Mouse (Mus musculus) layer of hippocampus, adult 8-10 months (tissue): ENCODE results near the gene Rangrf. TPM values are rescaled to one million over a fixed set of nuclear protein-coding genes. Genes with fewer than 3 reads are reported as not detected.
"Not testable (repeated sequence)": the region's sequence is repeated elsewhere in the genome, so short reads cannot be mapped to it uniquely, and the experiment has no call there.

Source experiments
- DNase-seq, 2 experiments: peaks; one replicate each; pipeline ENCODE4 v3.0.0; 2022; ENCODE audit warnings: low spot score in 2 of 2
- microRNA-seq, 2 experiments: library from miRNA; unstranded; fragments of <30 nt; microRNA quantifications; one replicate each; pipeline ENCODE4 v1.2.0; 2022
- total RNA-seq, 4 experiments: library from RNA; stranded (reverse); gene quantifications; 2 replicates each; pipeline ENCODE4 v1.2.4; 2022

The Rangrf gene
- total RNA-seq, 4 experiments from 2014 or later: 14.1 to 24.1 (median 15.9) TPM

DNA sequence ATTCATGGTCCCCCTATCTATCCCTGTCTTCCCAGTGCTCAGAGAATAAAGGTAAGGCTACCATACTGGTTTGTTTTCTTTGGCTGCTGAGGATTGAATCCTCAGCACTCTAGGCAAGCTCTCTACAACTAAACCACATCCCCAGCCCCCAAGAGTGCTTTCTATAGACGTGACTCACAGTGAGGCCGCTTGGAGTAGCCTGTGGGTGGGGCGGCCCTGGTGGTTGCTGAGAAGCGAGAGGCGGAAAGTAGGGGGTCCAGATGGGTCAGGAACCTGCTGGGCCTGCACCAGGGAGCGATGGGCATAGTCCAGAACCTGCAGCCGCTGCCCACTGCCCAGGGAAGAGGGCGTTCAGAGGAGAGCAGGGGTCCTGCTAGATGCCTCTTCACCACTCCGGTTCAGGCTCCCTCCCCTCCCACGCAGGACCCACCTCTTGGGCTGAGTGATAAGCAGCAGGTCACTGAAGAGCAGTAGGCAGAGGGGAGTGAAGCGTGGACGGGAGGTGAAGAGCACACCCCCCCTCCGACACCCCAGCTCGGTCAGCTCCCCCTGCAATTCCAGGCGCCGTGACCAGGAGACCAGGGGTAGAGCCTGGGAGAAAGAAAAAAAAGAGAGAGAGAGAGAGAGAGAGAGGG, 28.1 kb downstream of the Rangrf start:
- no peak for DNase-seq

DNA sequence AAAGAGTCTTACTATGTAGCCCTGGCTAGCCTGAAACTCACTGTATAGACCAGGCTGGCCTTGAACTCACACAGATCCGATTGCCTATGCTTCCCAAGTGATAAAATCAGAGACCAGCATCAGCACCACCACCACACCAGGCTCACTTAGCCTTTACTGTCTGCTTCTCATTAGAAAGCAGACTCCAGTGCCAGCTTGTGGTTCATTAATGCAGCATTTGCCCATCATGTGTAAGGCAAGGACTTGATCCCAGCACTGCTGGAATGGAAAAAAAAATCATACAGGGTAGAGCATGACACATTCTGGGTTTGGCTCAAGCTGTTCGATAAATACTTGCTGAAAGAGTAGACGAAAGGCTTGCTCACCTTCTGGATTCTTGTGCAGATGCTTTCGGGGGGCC, 29.0 kb downstream of the Rangrf start:
- no peak for DNase-seq

DNA sequence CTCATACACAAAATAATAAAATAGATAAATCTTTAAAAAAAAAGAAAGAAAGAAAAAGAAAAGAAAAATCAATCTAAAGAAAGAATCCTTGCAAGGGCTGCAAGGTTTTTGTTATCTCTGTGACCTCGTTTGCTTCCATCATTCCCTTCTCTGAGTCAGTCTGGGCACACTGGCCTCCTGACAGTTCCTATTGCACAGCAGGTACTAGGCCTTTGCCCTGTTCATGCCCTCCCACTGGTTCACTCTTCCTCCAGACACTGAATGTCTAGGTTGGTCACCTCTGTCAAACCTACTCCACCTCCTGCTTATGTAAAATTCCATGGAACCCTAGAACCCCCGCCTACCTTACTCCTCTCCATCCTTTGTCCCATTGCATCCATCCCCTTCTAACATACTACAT, 29.7 kb downstream of the Rangrf start:
- no peak for DNase-seq

DNA sequence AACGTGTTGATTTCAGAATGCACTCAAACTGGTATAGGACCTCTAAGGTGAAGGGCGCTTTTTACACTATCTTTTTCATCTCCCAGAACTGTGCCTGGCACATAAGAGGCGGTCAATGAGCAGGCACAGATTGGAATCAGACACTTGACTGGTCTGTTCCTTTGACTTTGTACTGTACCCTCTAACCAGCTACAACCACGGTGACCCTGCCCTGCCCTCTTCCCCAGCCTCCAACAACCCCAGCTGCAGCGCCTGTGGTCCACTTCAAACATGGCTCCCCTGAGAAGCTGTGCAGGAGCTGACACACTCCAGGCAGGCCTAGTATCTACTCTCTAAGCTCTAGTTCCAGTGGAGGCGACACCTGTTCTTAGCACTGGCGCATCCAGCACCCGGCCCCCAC, 32.3 kb downstream of the Rangrf start:
- DNase-seq: no peak

GRCm38 (mm10) chr11:68940516-68940915, 34.5 kb downstream of the Rangrf start:
- DNase-seq: no peak

DNA sequence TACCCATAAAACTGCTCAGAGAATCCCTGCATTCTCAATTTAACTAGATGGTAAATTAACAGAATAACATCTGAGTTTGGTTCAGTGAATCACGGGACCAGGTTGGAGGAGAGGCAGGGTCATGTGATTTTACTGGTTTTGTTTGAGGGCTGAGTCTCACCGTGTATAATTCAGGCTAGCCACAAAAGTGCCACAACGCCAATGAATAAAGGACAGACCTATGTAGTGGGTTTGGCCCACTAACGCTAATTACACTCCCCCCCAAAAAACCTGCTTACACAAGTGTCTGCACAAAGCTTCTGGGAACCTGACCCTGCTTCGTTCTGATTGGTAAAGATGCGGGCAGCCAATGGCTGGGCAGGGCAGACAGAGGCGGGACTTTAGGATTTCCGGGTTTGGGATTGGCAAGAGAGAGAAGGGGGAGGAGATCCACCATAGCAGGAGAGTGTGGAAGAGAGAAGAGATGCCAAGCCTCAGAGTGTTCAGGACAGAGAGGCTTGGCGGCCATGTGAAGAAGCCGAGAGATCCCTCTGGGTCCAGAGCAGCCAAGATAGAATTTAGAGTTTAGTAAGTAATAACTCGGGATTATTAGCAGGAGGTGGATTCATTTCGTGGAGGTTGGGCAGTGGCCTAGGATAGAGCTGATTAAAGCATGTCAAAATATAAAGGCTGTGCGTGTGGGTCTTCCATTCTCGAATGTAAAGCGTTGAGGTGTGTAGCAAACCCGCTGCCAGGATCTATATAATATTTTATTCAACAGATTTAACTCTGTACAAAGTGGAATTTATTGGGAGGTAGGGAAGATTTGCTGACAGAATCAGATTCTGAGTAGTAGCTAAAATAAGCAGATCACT, 35.3 kb downstream of the Rangrf start:
- DNase-seq: peak; percentile 87 to 89

GRCm38 (mm10) chr11:68936951-68937350, 38.0 kb downstream of the Rangrf start:
- DNase-seq: not testable (repeated sequence)

DNA sequence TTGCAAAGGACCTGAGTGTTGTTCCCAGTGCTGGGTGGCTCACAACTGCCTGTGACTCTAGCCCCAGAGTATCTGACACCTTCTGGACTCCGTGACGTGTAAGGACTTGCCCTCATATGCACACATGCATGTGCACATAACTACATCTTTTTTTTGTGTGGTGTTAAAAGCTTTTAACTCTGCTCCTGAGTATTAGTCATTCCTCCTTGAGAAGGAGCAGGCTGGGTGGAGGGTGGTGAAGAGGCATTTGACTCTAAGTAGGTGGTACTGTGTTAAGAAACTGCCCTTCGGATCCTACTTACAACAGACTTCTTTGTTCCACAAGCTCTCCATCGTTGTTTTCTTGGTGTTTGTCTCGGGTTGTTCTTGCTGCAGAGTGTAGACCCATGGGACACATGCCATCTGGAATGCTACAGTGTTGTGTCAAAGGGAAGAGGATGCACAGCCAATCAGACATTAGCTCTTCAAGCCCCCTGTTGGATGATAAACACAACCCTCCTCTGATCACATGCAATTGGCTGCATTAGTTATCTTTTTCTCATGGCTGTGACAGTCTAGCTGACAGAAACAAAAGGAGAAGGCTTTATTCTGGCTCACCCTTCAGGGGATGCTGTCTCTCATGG, 41.0 kb downstream of the Rangrf start:
- DNase-seq: no peak

DNA sequence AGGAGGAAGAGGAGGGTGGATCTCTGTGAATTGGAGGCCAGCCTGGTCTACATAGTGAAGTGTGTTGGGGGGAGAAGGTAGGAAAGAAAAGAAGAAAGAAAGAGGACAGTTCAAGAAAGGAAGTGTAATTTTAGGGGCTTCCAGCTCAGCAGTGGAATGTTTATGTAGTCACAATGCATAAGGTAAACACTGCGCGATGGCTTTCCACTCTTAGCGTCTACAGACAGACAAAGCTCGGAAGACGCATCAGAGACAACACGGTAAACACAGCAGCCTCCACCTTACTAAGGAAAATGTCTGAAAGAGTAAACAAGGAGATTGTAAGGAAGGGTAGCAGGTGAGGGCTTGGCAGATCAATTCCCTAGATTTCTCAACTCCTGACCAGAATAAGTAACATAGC, 45.0 kb downstream of the Rangrf start:
- no peak for DNase-seq

DNA sequence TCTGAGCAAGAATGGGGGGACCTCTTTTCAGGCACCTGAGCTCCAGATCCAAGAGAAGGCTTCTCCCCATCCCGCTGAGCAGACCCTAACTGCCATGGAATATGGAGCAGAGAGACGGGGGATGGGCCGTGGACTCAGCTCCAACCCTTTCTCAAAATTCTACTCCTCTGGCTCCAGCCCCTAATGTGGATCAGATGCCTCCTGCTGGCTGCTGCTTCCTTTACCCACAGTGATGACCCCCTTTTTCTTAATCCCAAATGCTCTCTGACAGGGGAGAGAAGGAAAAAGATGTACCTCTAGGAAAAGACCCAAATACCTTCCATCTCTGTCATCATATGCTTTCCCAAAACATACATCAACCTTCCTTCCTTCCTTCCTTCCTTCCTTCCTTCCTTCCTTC, 48.0 kb downstream of the Rangrf start, which contains the start of gene Odf4:
TSS of gene Odf4 (minus strand) at position 101 of the 400 bp plus-strand sequence.
- no peak for DNase-seq

GRCm38 (mm10) chr11:68924749-68925148, 50.2 kb downstream of the Rangrf start:
- DNase-seq: no peak

DNA sequence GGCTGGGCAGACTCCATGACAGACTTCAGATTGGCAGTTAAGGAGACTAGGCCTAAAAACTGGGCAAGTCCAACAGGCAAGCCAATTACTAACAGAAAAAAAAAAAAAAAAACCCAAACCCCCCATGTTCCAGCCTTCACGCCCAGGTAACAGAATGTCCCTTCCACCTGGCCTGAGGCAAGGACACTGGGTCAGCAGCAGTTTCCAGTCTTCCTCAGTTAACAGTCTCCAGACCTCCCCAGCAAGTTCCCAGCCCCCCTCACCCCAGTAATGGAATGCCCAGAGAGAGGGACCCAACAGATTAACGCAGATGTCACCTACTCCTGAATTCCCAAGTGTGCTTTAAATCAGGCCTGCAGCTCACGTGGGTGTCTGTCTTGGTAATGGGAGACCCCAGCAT, 51.8 kb downstream of the Rangrf start:
- DNase-seq: no peak

Small RNAs within 50 kb of the gene (microRNA-seq; reads per million reads assigned to microRNA genes)
- gene Mir3062: 0.76 to 1.3 reads per million in 2 experiments

Other genes starting within 250 kb of the Rangrf start
- gene Ndel1, start 103.3 kb downstream of the Rangrf start, total RNA-seq: 100 to 1,000 TPM in 1 of 4 experiments, 10 to 100 TPM in 3; 78.3 to 104 (median 86.6) TPM
- gene Rnf222, start 86.6 kb downstream of the Rangrf start, total RNA-seq: not detected
- 100 to 1,000 TPM; 779 to 924 (median 859) TPM for gene Rpl26, start 73.6 kb downstream of the Rangrf start, total RNA-seq
- under 1 TPM in 3 of 4 experiments, not detected in 1; 0.32 to 0.58 (median 0.45) TPM for gene Odf4, start 48.1 kb downstream of the Rangrf start, total RNA-seq
- 10 to 100 TPM in 3 of 4 experiments, 1 to 10 TPM in 1; 9.1 to 16.5 (median 12.0) TPM for gene Arhgef15, start 17.7 kb downstream of the Rangrf start, total RNA-seq
- 1 to 10 TPM; 4.9 to 7.4 (median 5.8) TPM for gene Slc25a35, start 7.1 kb downstream of the Rangrf start, total RNA-seq
- 10 to 100 TPM; 25.8 to 32.2 (median 26.8) TPM for gene Pfas, start 33.3 kb upstream of the Rangrf start, total RNA-seq
- 10 to 100 TPM; 39.8 to 46.9 (median 41.8) TPM for gene Ctc1, start 40.7 kb upstream of the Rangrf start, total RNA-seq
- 1 to 10 TPM in 2 of 4 experiments, under 1 TPM in 2; 0.52 to 1.6 (median 0.88) TPM for gene Aurkb, start 70.5 kb upstream of the Rangrf start, total RNA-seq
- gene Borcs6, start 84.5 kb upstream of the Rangrf start, total RNA-seq: 10 to 100 TPM; 30.8 to 33.3 (median 31.5) TPM
- gene Tmem107, start 95.6 kb upstream of the Rangrf start, total RNA-seq: 10 to 100 TPM; 14.8 to 21.0 (median 19.0) TPM
- 100 to 1,000 TPM; 926 to 962 (median 934) TPM for gene Vamp2, start 113.3 kb upstream of the Rangrf start, total RNA-seq
- gene Per1, start 120.0 kb upstream of the Rangrf start, total RNA-seq: 100 to 1,000 TPM in 2 of 4 experiments, 10 to 100 TPM in 2; 91.2 to 107 (median 97.7) TPM
- 1 to 10 TPM in 3 of 4 experiments, under 1 TPM in 1; 0.97 to 1.8 (median 1.2) TPM for gene Hes7, start 145.2 kb upstream of the Rangrf start, total RNA-seq
- 1 to 10 TPM; 1.4 to 1.7 (median 1.5) TPM for gene 9130213A22Rik, start 147.4 kb upstream of the Rangrf start, total RNA-seq
- 10 to 100 TPM in 2 of 4 experiments, 1 to 10 TPM in 2; 8.8 to 14.4 (median 10.1) TPM for gene Aloxe3, start 150.7 kb upstream of the Rangrf start, total RNA-seq
- 10 to 100 TPM in 2 of 4 experiments, 1 to 10 TPM in 2; 5.9 to 14.5 (median 10.5) TPM for gene Alox12b, start 181.8 kb upstream of the Rangrf start, total RNA-seq
- gene Alox8, start 222.7 kb upstream of the Rangrf start, total RNA-seq: 10 to 100 TPM in 1 of 4 experiments, 1 to 10 TPM in 3; 8.4 to 10.1 (median 9.3) TPM